Mouse (Mus musculus): ENCODE data around the gene Tmem178. TPM values are rescaled to one million over a fixed set of nuclear protein-coding genes. Genes with fewer than 3 reads are reported as not detected.

Gene Tmem178
- total RNA-seq, 2 experiments from 2014 or later, result 0.25 to 0.26 TPM

DNA sequence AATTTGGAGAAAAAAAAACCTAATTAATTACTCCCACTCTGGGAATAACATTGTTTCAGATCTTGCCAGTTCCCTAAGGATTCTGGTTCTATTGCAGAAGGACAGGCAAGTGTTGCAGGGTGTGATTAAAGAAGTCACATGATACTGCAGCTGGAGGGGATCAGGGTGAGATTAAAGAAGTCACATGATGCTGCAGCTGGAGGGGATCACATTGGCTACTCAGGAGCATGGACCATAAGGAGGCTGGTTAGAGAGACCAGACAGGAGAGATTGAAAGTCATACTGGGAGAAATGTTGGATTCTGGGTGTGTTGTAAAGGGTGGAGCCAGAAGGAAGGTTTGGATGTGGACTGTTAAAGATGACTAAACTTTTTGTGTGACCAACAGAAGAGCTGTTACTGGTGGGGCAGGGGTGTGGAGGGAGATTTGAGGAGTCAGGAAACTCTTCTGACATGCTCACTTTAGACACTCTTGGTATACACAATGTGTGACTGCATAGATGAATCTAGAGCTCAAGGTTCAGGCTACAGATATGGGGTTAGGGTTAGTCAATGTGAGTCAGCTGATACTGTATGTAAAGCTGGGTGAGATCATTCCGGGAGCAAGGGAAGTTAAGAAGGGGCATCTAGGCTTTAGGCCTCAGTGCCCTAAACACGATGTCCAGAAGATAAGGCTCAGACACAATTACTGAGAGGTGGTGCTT is 94.4 kb downstream of the Tmem178 start:
- DNase-seq, result no peak
- intact Hi-C loops (cut with DNase I), result no loop called here

GRCm38 (mm10) chr17:81041662-81042061 is 97.2 kb downstream of the Tmem178 start:
- DNase-seq, result no peak

GRCm38 (mm10) chr17:81044356-81044755 is 99.9 kb downstream of the Tmem178 start:
- intact Hi-C loops (cut with DNase I), result no loop called here
- DNase-seq, result no peak

More at GRCm38 (mm10) chr17:81041662-81042061, 97.2 kb downstream of the Tmem178 start:
- intact Hi-C loops (cut with DNase I), result no loop called here

DNA sequence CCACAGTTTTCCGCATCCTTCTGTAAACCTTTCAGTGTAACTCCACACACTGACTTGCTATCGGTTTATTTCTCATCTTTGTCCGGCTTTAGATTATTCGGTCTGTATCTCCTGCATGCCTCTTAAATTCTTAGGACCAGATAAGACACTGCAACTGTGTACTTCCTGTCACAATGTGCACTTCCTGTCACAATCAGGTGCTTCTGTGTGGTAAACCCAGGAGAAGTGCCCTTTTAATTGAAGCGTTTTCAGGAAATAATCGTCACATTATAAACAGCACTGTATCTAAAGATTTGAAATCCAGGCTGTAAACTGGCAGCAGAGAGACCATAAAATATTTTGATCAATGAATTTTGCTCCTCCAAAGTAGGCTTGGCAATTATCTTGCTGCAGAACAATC is 100.7 kb downstream of the Tmem178 start:
- no peak for DNase-seq
- intact Hi-C loops (cut with DNase I), result no loop called here

GRCm38 (mm10) chr17:81045525-81046150 is 101.2 kb downstream of the Tmem178 start:
- intact Hi-C loops (cut with DNase I), result no loop called here
- DNase-seq, result no peak

- intact Hi-C loops (cut with DNase I), result no loop called here
- DNase-seq, result no peak
Observed at GRCm38 (mm10) chr17:81047930-81048564, 103.6 kb downstream of the Tmem178 start.

Other genes with a start within 250 kb of the Tmem178 start
- gene Map4k3, start 216.1 kb upstream of the Tmem178 start, total RNA-seq (2021), result 10 to 100 TPM; 10.6 to 14.2 TPM
- 1 to 10 TPM; 2.4 to 3.0 TPM for gene Thumpd2, start 120.5 kb downstream of the Tmem178 start, total RNA-seq (2021)

Measured in gastrocnemius, postnatal 36 days (tissue).